Mouse (Mus musculus) forebrain, embryonic 16.5 days (tissue): ENCODE measurements at regions not wholly inside any gene's neighbourhood (a gene's known extent, or its start where the extent isn't known, plus 50 kb on each side); places are given as distances from the start of the nearest gene placed in this dataset.

ENCODE experiments used
- ATAC-seq: fragments of 200-750 bp; cut with Nextera tagmentation; 2 replicates; pipeline ENCODE4 v1.8.0; 2017; ENCODE audit warnings: mild to moderate bottlenecking, moderate library complexity
- H3K27ac ChIP-seq: fragments of 300-500 bp; sonication (generic); 2 replicates; pipeline ENCODE4 v1.5.1; 2014; ENCODE audit warnings: low read length, control low read depth
- H3K27me3 ChIP-seq: fragments of 300-500 bp; sonication (generic); replicated peaks from 2 replicates; pipeline ENCODE4 v1.6.1; 2014; ENCODE audit warnings: low read length; ENCODE audit not compliant: control insufficient read depth, insufficient read depth
- H3K36me3 ChIP-seq: fragments of 300-500 bp; sonication (generic); 2 replicates; pipeline ENCODE4 v1.6.1; 2014; ENCODE audit not compliant: control insufficient read depth, insufficient read depth
- H3K4me1 ChIP-seq: fragments of 300-500 bp; sonication (generic); replicated peaks from 2 replicates; pipeline ENCODE4 v1.6.1; 2014; ENCODE audit warnings: low read length; ENCODE audit not compliant: control insufficient read depth, insufficient read depth
- H3K4me2 ChIP-seq: fragments of 300-500 bp; sonication (generic); 2 replicates; pipeline ENCODE4 v1.6.1; 2014; ENCODE audit warnings: mild to moderate bottlenecking, low read length, control low read depth
- H3K4me3 ChIP-seq: fragments of 300-500 bp; sonication (generic); replicated peaks from 2 replicates; pipeline ENCODE4 v1.5.1; 2014; ENCODE audit warnings: mild to moderate bottlenecking, low read length, control low read depth
- H3K9ac ChIP-seq: fragments of 300-500 bp; sonication (generic); replicated peaks from 2 replicates; pipeline ENCODE4 v1.6.1; 2014; ENCODE audit warnings: low read depth, low read length, control low read depth
- H3K9me3 ChIP-seq: fragments of 300-500 bp; sonication (generic); 2 replicates; pipeline ENCODE4 v1.6.1; 2016; ENCODE audit warnings: low read length; ENCODE audit not compliant: control insufficient read depth
- WGBS: fragments of 180-500 bp; shearing (Covaris S2); extraction: QIAGEN DNeasy Blood & Tissue Kit; methylation state at CpG from one replicate; pipeline ENCODE4 v1.1.7; 2014; 5-methylcytosine and 5-hydroxymethylcytosine counted together

DNA sequence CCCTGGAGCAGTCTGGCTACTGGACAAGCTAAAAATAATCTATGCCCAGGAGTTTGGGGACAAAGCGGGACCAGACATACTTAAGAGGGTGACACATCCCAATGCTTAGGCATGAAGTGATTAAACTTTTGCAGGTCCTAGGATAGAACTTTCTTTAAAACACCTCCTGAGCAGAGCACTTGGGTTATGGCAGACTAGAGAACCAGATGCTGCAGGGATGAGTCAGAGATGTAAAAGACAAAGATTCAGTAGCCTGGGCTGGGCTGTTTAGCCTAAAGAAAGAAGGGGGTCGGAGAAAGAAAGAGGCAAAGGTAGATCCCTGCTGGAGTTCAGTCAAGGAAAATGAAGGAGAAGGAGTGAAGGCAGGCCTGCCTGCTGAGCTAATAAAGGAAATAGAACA lies 249.0 kb downstream of the Pax3 start:
- H3K4me1 ChIP-seq, result no peaks in the 10 kb centered on the region
- 0 out of 2 replicates have a peak, but pooled peaks cover 6% of the 10 kb centered on the region for H3K27me3 ChIP-seq
- ATAC-seq, result no peak
- H3K4me3 ChIP-seq, result no peak overlapping the region
- no peak overlapping the region for H3K27ac ChIP-seq
- H3K36me3 ChIP-seq, result no peaks in the 10 kb centered on the region
- H3K9me3 ChIP-seq, result no peaks in the 10 kb centered on the region
- WGBS, result 72% methylated on average over 2 of the region's 2 CpGs
- no peak overlapping the region for H3K4me2 ChIP-seq
- no peak overlapping the region for H3K9ac ChIP-seq

DNA sequence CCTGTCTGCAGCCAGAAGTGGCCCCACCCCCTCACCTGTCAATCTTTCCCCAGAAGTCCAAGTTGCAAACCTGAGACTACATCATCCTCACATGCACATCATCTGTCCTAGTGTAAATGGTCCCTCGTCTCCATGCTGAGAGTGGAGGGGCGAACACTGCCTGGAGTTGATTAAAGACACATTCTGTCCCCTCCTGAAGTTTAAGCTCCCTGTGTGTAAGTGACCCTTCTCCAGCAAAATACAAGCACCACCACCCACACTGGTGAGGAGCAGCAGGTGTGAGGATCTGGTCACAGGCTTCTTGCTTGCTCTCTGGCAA lies 252.6 kb downstream of the Pax3 start:
- 0 out of 2 replicates have a peak, but pooled peaks cover 6% of the 10 kb centered on the region for H3K27me3 ChIP-seq
- no peaks in the 10 kb centered on the region for H3K4me1 ChIP-seq
- H3K4me2 ChIP-seq, result no peak overlapping the region
- no peak overlapping the region for H3K27ac ChIP-seq
- no peaks in the 10 kb centered on the region for H3K9me3 ChIP-seq
- no peak for ATAC-seq
- no peak overlapping the region for H3K9ac ChIP-seq
- H3K4me3 ChIP-seq, result no peak overlapping the region
- 65% methylated on average over 2 of the region's 2 CpGs for WGBS
- no peaks in the 10 kb centered on the region for H3K36me3 ChIP-seq

DNA sequence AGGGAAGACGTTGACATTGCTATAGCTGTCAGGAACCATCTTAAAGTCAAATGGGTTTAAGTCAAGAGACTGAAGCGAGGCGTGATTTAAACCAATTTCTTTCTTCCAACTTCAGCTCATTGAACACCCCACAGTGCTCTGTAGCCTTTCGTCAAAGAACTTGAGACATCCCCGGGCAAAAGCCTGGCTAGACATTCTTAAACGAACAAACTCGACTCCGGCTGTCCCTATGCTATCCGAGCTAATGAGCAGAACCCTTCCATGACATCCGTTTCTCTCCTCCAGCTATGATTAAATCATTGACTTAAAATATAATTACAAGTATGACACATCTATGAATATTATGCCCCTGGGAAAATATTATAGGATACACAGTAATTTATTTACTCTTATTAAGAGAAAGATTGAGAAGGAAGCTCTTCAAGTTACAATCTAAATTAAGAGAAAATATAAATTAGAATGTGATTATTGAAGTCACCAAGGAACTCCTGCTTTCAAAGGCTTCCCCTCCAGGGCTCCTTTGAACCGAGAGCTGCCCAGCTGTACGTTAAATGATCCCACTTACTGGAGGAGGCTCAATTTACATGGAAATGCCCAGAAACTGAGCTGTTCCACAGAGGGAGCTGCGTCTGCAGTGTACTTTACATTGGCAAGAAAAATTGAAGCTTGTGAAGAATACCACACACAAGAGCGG lies 253.2 kb downstream of the Pax3 start:
- Histone ChIP-seq H3K4me1 (no peaks in the 10 kb centered on the region), H3K9ac (no peak overlapping the region), H3K4me2 (no peak overlapping the region), H3K27ac (no peak overlapping the region), H3K27me3 (0 out of 2 replicates have a peak, but pooled peaks cover 6% of the 10 kb centered on the region), H3K9me3 (no peaks in the 10 kb centered on the region), H3K36me3 (no peaks in the 10 kb centered on the region), H3K4me3 (no peak overlapping the region)
- ATAC-seq, result no peak
- WGBS, result 33% methylated on average over 14 of the region's 14 CpGs

DNA sequence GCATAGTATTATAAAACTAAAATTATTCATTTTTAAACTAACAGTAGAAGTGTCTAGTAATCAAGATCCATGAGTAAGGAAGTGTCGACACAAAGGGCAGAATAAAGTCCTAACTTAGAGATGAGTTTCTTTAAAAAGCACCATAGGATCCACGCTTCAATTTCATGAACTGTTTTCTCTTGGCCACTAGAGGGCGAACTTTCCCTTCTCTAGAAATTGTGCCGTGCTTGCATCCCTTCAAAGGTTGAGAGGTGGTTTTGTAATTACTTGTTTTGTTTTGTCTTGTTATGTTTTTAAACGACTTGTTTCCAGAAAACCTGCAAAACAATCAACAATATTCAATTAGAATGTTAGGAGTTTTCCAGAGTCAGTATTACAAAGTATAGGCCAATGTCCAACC lies 253.8 kb downstream of the Pax3 start:
- Histone ChIP-seq H3K4me3 (no peak overlapping the region), H3K9me3 (no peaks in the 10 kb centered on the region), H3K27me3 (0 out of 2 replicates have a peak, but pooled peaks cover 6% of the 10 kb centered on the region), H3K9ac (no peak overlapping the region), H3K4me2 (no peak overlapping the region), H3K27ac (no peak overlapping the region), H3K36me3 (no peaks in the 10 kb centered on the region), H3K4me1 (no peaks in the 10 kb centered on the region)
- WGBS, result 3% methylated on average over 5 of the region's 5 CpGs
- ATAC-seq, result no peak

DNA sequence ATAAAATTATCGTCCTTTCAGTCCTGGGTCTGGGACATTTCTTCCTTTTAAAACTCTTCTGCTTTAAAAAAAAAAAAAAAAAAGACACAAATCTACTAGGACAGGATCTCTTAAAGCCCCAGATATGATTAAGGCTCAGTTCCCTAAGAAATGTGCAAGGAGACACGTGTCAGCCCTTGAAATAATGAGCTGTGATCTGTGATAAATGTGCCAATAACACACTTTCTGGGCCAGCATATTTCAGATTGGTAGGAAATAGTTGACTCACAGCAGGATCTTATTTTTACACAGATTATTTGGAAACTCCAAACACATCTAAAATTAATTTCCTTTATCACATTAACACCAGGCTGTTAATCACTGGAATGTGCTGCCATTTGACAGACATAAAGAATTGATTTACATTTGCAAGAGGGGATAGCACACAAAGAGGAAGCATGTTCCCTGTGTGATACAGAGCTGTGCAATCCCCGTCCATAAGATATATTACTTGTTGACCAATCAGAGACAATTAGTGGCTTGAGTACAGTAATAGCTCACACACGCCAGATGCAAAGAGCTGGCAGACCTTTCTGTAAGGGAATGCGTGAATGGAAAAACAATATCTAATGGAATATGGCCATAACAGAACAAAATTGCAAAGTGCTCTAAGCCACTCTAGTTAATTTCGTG lies 263.7 kb downstream of the Pax3 start:
- ATAC-seq, result peak; percentile 21; the same call in 1 of the 2 replicates
- H3K36me3 ChIP-seq, result no peaks in the 10 kb centered on the region
- no peaks in the 10 kb centered on the region for H3K9me3 ChIP-seq
- no peaks in the 10 kb centered on the region for H3K27me3 ChIP-seq
- H3K4me1 ChIP-seq, result 0 out of 2 replicates have a peak, but pooled peaks cover 2% of the 10 kb centered on the region
- 49% methylated on average over 6 of the region's 6 CpGs for WGBS
- no peak overlapping the region for H3K4me2 ChIP-seq
- H3K4me3 ChIP-seq, result no peak overlapping the region
- no peak overlapping the region for H3K27ac ChIP-seq
- H3K9ac ChIP-seq, result no peak overlapping the region

DNA sequence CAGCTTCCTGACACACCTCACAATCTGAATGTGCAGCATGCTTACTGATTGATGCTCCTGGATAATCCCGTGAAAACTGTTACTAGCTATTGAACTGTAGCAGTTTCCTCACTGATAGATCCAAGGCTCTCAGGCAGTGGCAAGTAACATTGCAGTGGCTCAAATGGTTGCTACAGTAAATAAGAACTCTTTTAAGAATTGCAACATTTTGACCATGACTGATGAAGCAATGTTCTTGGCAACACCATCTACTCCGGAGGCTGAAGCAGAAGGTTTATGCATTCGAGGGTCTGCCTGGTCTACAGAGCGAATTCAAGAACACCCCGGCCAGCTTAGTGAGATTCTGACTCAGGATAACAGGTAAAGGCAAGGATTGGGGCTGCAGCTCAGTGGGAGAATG lies 264.7 kb downstream of the Pax3 start:
- 0 out of 2 replicates have a peak, but pooled peaks cover 2% of the 10 kb centered on the region for H3K4me1 ChIP-seq
- no peak for ATAC-seq
- no peaks in the 10 kb centered on the region for H3K9me3 ChIP-seq
- WGBS, result 91% methylated on average over 5 of the region's 5 CpGs
- no peak overlapping the region for H3K27ac ChIP-seq
- H3K4me2 ChIP-seq, result no peak overlapping the region
- no peak overlapping the region for H3K9ac ChIP-seq
- no peak overlapping the region for H3K4me3 ChIP-seq
- H3K27me3 ChIP-seq, result no peaks in the 10 kb centered on the region
- no peaks in the 10 kb centered on the region for H3K36me3 ChIP-seq

DNA sequence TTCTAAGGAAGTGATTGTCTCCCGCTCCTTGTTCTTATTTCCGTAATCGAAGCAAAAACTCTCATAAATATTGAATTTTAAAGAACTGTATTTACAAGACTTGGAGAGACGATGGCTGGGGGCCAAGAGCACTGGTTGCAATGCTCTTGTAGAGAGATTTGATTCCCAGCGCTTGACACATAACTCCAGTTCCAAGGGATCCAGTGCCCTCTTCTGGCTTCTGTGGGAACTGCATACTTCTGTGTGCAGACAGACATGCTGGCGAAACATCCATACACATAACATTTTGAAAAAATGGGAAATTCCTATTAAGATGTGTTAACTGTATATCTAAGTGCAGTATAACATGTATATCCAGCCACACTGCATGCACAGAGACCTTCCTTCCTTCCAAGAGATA lies 266.3 kb downstream of the Pax3 start:
- H3K4me2 ChIP-seq, result no peak overlapping the region
- H3K9ac ChIP-seq, result no peak overlapping the region
- H3K4me1 ChIP-seq, result 0 out of 2 replicates have a peak, but pooled peaks cover 2% of the 10 kb centered on the region
- H3K36me3 ChIP-seq, result no peaks in the 10 kb centered on the region
- no peak overlapping the region for H3K27ac ChIP-seq
- no peak overlapping the region for H3K4me3 ChIP-seq
- ATAC-seq, result no peak
- WGBS, result 93% methylated on average over 6 of the region's 6 CpGs
- no peaks in the 10 kb centered on the region for H3K27me3 ChIP-seq
- H3K9me3 ChIP-seq, result no peaks in the 10 kb centered on the region

DNA sequence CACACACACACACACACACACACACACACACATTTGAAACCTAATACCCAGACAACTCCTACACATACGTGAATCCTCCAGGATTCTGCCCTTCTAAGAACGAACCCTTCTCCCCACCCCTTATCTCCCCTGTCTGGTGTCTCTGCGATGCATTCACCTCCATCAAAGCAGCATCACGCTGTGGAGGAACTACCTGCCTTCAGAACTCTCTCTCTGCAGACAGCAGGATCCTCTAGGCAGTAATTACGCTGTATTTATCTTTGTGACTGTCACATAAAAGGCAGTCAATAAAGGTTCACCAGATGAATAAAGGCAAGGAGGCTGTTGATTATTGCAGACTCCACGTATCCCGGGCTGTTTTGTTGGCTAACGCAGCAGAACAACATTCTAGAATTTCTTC lies 267.4 kb downstream of the Pax3 start:
- Histone ChIP-seq H3K27me3 (no peaks in the 10 kb centered on the region), H3K9ac (no peak overlapping the region), H3K9me3 (no peaks in the 10 kb centered on the region), H3K4me3 (no peak overlapping the region), H3K36me3 (no peaks in the 10 kb centered on the region), H3K27ac (no peak overlapping the region), H3K4me1 (0 out of 2 replicates have a peak, but pooled peaks cover 2% of the 10 kb centered on the region), H3K4me2 (no peak overlapping the region)
- WGBS, result 26% methylated on average over 8 of the region's 8 CpGs
- peak; percentile 72 for ATAC-seq

DNA sequence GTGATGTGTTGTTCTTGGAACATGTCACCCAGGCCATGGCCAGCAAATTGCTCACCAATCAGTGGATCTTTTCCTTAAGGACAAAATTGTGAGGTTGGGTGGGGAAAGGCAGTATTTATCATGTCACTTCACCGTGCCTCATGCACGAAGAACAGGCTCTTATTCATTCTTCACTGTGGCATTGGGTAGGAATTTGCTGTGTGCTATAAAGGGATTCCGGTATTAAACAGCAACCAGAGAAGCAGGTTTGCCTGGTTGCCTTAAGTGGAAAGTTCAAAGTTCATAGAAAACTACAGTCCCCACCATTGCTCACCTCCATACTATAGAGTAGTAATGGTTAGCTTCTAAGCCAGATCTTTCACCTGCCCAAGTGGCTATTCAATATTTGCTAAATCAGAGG lies 270.8 kb downstream of the Pax3 start:
- H3K4me3 ChIP-seq, result no peak overlapping the region
- no peak overlapping the region for H3K9ac ChIP-seq
- H3K4me2 ChIP-seq, result no peak overlapping the region
- H3K27ac ChIP-seq, result no peak overlapping the region
- H3K36me3 ChIP-seq, result no peaks in the 10 kb centered on the region
- H3K9me3 ChIP-seq, result no peaks in the 10 kb centered on the region
- no peak for ATAC-seq
- 84% methylated on average over 3 of the region's 3 CpGs for WGBS
- no peaks in the 10 kb centered on the region for H3K27me3 ChIP-seq
- H3K4me1 ChIP-seq, result 0 out of 2 replicates have a peak, but pooled peaks cover 2% of the 10 kb centered on the region
